Mouse (Mus musculus) retina, postnatal 7 days (tissue): ENCODE data around the gene Gm49387.

Experiments
- DNase-seq: peaks from one replicate; pipeline ENCODE4 v3.0.0-alpha.2; 2012; ENCODE audit warnings: low read depth, low spot score

Gm49387 gene

DNA sequence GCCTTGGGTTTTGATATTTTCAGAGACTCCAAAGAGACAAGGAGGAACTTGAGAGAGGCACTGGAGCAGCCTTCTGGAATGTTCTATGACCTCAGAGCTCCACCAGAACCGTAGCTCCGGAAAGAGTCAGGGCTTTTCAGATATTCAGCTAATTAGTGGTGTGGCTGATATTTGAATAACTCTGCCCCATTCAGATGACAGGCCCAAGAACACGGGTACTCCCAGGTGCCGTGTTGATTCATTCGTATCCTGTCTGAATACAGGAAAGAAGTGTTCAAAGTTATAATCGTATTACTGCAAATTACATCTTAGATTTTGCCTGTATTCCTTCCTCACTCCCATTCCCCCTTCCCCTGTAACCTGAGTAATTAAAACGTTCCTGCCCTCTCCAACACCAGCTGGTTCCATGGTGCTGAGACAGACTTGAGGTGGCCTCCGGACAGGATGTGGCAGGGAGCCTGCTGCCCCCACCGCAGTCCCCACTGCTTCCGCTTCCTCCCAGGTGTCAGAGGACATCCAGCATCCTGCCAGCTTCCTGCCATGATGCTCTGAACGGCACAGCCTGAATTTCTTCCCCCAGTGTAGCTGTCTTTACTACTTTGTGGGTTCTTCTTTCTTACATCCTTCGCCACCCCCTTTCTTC, 109.1 kb downstream of the Gm49387 start:
- DNase-seq = no peak

DNA sequence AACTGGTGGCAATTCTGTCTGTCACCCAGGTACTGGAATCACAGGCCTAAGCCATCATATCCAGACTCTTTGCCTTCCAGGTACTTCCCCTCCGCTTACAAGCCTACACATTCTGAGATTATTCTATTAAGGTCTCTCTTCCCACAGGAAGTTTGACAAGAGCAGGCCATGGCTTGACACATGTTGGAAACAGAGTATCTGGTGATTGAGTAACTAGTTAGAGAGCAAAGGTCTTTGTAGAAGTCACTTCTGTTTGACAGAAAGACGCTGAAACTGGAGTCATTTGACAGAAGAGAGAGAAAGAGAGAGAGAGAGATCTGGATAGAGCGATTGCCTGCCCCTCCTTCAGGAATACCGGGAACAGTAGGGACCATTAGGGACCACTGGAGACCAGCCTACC, 109.8 kb downstream of the Gm49387 start:
- no peak for DNase-seq

DNA sequence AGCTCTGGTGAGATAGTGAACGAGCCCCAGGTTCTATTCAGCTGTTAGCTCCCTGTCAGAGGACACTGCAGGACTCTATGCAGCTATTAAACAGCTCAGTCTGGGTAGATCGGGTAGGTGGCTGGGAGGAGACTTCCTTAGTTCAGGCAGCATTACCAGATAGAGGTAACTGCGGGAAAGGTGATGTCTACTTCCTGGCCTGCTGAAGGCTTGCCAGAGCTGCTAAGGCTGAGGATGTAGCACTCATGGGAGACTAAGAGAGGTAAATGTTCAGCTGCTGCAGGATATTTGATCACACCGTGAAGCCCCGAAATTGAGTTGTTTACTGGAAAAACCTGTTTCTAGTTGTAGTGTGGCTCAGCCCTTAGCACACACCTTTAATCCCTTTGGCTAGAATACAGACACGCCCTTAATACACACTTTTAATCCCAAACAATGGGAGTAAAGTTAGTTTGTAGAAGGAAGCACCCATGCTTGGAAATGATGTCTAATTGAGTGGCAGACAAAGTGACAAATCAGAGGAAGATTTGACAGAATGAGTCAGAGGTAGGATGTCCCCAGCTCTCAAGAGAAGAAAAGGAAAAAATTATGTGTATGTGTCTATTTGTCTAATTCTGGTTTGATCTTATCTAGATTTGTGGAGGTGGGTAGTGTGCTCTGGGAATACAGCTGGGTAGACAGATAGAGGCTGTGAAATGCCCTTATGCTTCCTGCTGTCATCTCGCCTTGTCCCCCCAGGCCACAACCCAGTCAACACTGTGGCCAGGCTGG, 115.5 kb downstream of the Gm49387 start:
- DNase-seq = no peak

DNA sequence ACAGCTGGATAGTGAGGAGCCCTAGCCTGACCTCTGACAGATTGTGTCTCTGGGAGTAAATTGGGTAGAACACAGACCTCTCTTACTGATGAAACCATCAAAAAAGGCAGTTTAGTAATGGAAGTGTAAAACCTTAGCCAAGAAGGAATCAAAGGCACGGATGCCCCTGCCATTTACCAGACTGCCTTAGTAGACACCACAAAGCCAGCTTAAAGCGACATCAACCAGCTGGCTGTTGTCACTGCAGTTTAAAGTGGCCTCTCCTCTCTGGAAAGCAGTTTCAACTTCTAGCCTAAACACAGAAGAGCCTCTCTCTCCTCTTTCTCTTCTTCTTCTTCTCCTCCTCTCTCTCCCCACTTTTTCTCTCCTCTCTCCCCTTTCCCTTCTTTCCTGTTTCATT, 119.4 kb downstream of the Gm49387 start:
- DNase-seq = no peak

DNA sequence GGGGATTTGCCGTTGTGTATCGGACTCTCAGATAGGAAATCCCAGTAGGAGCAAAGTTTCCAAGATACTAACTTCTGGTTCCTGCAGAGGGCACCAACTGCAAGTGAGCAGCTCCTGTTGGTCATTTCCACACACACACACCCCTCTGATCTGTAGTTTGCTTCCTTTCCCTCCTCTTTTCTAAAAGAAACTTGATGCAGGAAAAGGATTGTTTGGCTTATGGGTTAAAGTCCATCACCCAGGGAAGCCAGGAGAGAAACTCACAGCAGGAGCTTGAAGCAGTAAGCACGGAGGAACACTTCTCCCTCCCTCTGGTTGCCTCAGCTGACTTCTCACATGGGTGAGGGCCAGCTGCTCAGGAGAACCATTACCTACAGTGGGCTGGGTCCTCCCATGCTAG, 121.5 kb downstream of the Gm49387 start:
- DNase-seq = no peak

DNA sequence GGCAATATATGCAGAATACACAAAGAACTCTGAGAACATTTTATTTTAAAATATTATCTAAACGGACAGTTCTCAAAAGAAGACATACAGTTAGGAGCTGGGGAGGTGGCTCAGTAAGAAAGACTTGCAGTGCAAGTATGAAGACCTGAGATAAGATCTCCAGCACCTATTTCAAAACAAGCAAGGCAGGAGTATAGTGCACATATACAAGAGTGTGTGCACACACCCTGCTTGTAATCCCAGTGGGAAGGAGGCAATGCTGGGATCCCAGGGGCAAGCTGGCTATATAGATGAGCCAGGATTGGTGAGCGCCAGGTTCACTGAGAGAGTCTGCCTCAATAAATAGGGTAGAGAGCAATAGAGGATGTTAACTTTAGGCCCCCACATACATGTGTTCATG, 124.8 kb downstream of the Gm49387 start:
- no peak for DNase-seq

DNA sequence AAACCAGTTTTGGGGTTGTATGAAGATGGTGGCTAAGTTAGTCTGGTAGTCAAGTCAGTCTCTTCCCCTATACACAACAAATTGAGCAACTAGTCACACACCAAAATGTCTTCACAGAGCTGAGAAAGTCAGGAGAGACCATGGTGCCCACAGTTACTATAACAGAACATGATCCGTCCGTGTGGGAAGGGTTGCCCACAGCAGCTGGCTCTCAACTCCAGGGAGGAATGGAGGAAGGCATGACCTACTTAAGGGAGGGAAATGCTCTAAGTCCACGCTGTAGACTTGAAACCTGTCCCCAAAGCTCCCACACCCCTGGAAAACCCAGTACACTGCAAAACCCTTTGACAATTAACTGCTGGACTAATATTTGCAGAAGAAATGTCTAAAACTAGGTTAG, 130.4 kb downstream of the Gm49387 start:
- DNase-seq = no peak

DNA sequence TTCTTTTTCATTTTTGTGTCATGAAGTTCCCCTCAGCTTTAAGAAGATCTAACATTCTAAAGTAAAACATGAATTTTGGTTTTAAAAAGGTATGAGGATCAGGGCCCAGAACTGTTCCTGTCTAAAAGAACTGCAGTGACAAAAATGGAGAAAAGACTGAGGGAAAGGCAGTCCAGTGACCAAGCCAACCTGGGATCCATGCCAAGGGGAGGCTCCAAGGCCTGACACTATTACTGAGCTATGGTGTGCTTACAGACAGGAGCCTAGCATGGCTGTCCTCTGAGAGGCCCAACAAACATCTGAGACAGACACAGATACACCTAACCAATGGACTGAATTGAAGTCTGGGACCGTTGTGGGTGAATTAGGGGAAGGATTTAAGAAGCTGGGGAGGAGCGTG, 130.8 kb downstream of the Gm49387 start:
- DNase-seq = no peak

DNA sequence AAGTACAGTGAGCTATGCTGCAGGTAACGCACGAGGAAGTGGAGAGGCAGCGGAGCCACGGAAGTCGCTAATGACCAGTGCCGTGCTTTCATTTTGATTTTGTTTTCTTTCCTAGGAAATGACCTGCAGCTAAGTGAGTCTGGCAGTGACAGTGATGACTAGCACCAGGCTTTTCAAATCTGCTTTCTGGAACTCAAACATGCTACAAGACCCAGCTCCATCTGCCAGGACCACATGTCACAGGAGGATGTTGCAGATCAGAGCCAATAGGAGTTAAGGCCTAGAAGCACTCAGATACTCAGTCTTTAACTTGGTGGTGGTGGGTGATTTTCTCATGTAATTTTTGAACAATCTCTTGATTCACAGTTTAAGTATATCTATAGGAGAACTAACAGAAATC, 134.2 kb downstream of the Gm49387 start:
- DNase-seq = no peak

DNA sequence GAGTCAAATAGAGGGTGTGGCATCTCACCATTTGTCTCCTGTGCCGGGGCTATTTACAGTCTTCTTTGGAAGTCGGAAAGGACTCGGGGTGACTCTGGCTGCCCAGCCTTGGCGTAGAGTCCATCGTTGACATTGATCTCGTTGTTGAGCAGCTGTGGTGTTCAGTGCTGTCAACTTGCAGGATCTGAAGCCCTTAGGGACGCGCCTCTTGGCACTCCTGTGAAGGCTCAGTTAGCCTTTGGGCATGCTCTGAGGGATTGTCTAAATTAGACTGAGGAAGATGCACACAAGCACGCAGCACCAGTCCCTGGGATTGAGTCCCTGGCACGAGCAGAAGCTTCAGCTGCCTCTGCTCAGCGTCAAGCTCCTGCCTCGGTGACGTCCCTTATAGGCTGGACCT, 137.3 kb downstream of the Gm49387 start:
- no peak for DNase-seq
